Mouse (Mus musculus): ENCODE results near the gene Xpr1.
A peak's percentile ranks its signal among the peaks of the same experiment; 100 is the strongest.

Xpr1 gene

GRCm38 (mm10) chr1:155407697-155408576 lies 9.3 kb downstream of the Xpr1 start:
- DNase-seq (ENCODE audit: low spot score in 2 of 2) = no peak

GRCm38 (mm10) chr1:155400056-155400455 lies 17.2 kb downstream of the Xpr1 start:
- no peak for DNase-seq (ENCODE audit: low spot score in 2 of 2)

- peak in 1 of 2 experiments; percentile 19 for DNase-seq (ENCODE audit: low spot score in 2 of 2)
Measured at GRCm38 (mm10) chr1:155394829-155395228, 22.4 kb downstream of the Xpr1 start.

GRCm38 (mm10) chr1:155394021-155394420 lies 23.2 kb downstream of the Xpr1 start:
- no peak for DNase-seq (ENCODE audit: low spot score in 2 of 2)

- no peak for DNase-seq (ENCODE audit: low spot score in 2 of 2)
Measured at GRCm38 (mm10) chr1:155392825-155393224, 24.4 kb downstream of the Xpr1 start.

GRCm38 (mm10) chr1:155391537-155391936 lies 25.7 kb downstream of the Xpr1 start:
- no peak for DNase-seq (ENCODE audit: low spot score in 2 of 2)

- DNase-seq (ENCODE audit: low spot score in 2 of 2) = no peak
Measured at GRCm38 (mm10) chr1:155388418-155388817, 28.8 kb downstream of the Xpr1 start.

- no peak for DNase-seq (ENCODE audit: low spot score in 2 of 2)
Measured at GRCm38 (mm10) chr1:155386551-155386950, 30.7 kb downstream of the Xpr1 start.

- DNase-seq (ENCODE audit: low spot score in 2 of 2) = no peak
Measured at GRCm38 (mm10) chr1:155383319-155384302, 33.6 kb downstream of the Xpr1 start.

GRCm38 (mm10) chr1:155381931-155382330 lies 35.3 kb downstream of the Xpr1 start:
- DNase-seq (ENCODE audit: low spot score in 2 of 2) = no peak

GRCm38 (mm10) chr1:155379289-155379688 lies 37.9 kb downstream of the Xpr1 start:
- DNase-seq (ENCODE audit: low spot score in 2 of 2) = no peak

GRCm38 (mm10) chr1:155372821-155373220 lies 44.4 kb downstream of the Xpr1 start:
- DNase-seq (ENCODE audit: low spot score in 2 of 2) = no peak

GRCm38 (mm10) chr1:155370075-155370658 lies 47.0 kb downstream of the Xpr1 start:
- no peak for DNase-seq (ENCODE audit: low spot score in 2 of 2)

GRCm38 (mm10) chr1:155366366-155366765 lies 50.8 kb downstream of the Xpr1 start:
- no peak for DNase-seq (ENCODE audit: low spot score in 2 of 2)

GRCm38 (mm10) chr1:155361502-155362126 lies 55.6 kb downstream of the Xpr1 start:
- no peak for DNase-seq (ENCODE audit: low spot score in 2 of 2)

GRCm38 (mm10) chr1:155353096-155353495 lies 64.1 kb downstream of the Xpr1 start:
- no peak for DNase-seq (ENCODE audit: low spot score in 2 of 2)

- DNase-seq (ENCODE audit: low spot score in 2 of 2) = peak; percentile 27 to 44
Measured at GRCm38 (mm10) chr1:155351527-155351926, 65.7 kb downstream of the Xpr1 start.

GRCm38 (mm10) chr1:155348491-155348890 lies 68.7 kb downstream of the Xpr1 start:
- DNase-seq (ENCODE audit: low spot score in 2 of 2) = no peak

- no peak for DNase-seq (ENCODE audit: low spot score in 2 of 2)
Measured at GRCm38 (mm10) chr1:155347339-155347738, 69.9 kb downstream of the Xpr1 start.

GRCm38 (mm10) chr1:155344019-155344418 lies 73.2 kb downstream of the Xpr1 start:
- DNase-seq (ENCODE audit: low spot score in 2 of 2) = no peak

GRCm38 (mm10) chr1:155339622-155340021 lies 77.6 kb downstream of the Xpr1 start:
- DNase-seq (ENCODE audit: low spot score in 2 of 2) = no peak
